Mouse (Mus musculus) embryo, embryonic 10 days (tissue): ENCODE results near the gene Spata31d1d.

Source experiments
- DNase-seq: peaks from one replicate; pipeline ENCODE4 v3.0.0-alpha.2; 2015; ENCODE audit warnings: low spot score

Spata31d1d gene

GRCm38 (mm10) chr13:59679306-59679705 lies 52.2 kb downstream of the Spata31d1d start:
- DNase-seq: no peak

- no peak for DNase-seq
Measured at GRCm38 (mm10) chr13:59676316-59677229, 55.0 kb downstream of the Spata31d1d start.
